Mouse (Mus musculus): Measurements from ENCODE around the gene Samd1.

Gene Samd1

GRCm38 (mm10) chr8:83997511-83998141 lies at the start of gene Samd1:
TSS of gene Samd1 (plus strand) at chr8:83997672.
- DNase-seq (ENCODE audit: low read depth): peak; percentile 68

- no peak for DNase-seq (ENCODE audit: low read depth)
Observed at GRCm38 (mm10) chr8:83954749-83955105, 42.7 kb upstream of the Samd1 start.

DNA sequence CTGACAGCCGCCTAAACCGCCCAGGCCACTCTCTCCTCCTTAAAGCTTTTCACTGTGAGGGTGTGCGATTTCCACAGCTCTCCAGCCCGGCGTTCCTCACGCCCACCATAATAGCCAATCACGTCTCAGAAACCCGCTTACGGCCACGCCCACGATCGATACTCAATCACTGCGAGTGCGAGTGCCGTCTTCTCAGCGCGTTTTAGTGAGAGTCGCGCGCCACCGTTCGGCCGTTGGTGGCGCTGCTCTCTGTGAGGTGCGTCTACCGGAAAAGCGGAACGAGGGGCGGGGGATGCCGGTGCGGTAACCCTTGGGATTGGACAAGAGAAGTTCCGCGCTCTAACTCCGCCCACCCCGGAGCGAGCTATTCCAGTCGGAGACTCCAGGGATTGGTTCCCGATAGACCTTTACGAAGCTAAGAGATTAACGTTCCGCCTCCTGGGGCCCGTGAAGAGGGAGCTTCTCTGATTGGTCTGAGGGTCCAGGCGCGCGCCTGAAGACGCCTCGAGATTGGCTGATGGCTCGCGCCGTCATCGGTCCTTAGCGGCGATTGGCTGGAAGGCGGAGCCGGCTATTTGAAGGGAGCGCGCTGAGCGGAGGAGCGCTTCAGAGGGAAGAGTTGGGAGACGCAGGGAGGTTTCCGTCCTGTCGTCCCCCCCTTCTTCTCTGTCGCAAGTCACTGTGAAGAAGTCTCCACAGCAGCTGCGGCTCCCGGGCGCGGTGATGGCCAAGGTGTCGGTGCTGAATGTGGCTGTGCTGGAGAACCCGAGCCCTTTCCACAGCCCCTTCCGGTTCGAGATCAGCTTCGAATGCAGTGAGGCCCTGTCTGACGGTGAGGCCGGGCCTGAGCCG lies 42.1 kb upstream of the Samd1 start, which contains the start of the genes Gm10644 and Asf1b:
Gm10644 (minus strand) TSS at position 100 of the 852 bp plus-strand sequence.
Asf1b (plus strand) TSS at position 402 of the 852 bp plus-strand sequence.
- peak; percentile 99 for DNase-seq (ENCODE audit: low read depth)

DNA sequence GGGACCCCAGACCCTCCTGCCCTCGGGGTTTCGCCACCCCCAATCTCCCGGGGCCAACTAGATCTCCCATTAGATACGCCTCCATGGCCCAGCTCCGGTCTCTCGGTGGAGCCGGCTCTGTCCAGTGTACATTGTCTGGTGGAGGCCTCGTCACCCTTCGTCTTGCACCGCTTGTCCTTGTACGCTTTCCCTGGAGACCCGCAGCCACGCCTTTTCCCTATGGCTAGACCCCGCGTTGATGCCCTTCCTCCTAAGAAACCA lies 41.6 kb upstream of the Samd1 start:
- DNase-seq (ENCODE audit: low read depth): no peak

- peak; percentile 63 for DNase-seq (ENCODE audit: low read depth)
Observed at GRCm38 (mm10) chr8:83956789-83957188, 40.7 kb upstream of the Samd1 start.

DNA sequence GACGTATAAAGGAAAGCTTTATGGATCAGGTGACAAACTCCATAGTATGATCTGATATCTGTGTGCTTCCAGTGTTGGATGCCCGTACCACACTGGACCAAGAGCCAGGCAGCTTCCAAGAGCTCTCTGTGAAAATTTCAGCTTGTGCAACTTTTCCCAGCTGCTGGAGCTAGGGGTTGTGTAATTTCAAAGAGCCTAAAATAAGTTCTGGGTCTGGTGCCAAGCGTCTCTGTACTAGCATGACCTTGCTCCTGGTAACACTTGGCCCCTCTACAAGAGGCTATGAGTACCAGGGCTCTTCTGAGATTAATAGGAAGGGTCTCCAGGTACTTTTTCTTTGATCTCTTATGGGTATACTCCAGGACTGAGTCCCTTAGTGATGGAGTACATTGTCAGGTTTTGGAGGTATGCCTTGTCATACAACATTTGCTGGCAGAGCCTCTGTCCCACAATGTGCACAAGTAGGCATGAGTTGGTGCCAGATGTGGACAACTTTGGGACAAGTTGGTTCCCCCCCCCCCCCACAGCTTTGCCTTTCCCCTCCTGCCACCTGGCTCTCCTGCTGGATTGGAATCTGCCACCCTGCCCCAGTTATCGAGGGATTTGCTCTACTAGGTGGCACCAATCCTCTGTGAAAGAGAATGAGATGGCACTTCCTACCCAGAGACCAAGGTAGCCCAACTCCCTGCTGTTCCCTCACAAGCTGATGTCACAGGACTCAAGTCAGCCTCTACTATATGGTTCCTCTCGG lies 33.3 kb upstream of the Samd1 start:
- DNase-seq (ENCODE audit: low read depth): no peak

DNA sequence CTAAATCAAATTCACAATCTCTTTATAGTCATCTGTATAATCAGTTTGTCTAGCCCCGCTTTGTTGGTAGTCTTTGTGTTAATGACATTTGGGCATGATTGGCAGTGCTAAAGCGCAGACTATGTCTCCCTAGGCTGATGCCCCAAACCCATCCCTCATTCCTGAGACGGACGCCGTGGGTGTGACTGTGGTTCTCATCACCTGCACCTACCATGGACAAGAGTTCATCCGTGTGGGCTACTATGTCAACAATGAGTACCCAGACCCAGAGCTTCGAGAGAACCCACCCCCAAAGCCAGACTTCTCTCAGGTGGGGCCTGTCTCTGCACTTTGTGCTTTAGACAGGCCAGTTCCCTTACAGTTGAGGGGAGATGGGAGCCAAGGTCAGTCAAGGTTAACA lies 29.8 kb upstream of the Samd1 start:
- DNase-seq (ENCODE audit: low read depth): no peak

DNA sequence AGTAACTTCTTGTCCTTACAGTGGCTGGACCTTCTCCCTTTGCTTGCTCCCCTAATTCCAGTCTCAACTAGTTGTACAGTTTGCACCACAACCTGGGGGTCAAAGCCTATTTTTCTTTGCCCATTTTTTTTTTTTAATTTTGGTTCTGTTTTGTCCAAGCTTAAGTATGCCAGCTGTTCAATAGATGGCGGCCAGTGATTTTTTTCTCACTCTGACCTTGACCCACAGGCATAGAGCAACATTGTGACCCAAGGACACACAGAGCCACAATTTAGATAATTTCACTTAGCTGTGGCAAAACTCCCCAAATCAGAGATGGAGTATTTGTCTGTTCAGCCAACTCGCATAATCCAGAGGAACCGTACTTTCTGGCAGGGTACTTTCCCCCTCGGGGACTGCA lies 26.4 kb upstream of the Samd1 start:
- DNase-seq (ENCODE audit: low read depth): no peak

DNA sequence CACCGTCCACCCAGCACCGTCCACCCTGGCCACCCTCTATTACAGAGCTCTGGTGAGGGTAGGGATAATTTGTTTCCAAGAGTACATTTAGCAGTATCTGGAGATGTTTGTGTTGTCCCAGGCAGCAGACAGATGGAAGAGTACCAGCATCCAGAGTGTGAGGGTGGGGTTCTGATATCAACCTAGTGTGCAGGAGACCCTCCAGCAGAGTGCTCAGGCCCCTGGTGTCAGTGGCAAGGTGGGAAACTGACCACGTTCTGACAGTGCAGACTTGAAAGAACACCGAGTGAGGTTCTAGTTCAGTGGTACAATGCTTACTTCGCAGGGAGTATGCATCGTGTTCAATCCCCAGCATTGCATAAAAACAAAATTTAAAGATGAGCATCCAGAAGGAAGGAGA lies 25.8 kb upstream of the Samd1 start:
- DNase-seq (ENCODE audit: low read depth): no peak

- peak; percentile 97 for DNase-seq (ENCODE audit: low read depth)
Observed at GRCm38 (mm10) chr8:83972150-83973120, 25.0 kb upstream of the Samd1 start, which contains the start of gene Prkaca. TSS of gene Prkaca (plus strand) at chr8:83972993.

DNA sequence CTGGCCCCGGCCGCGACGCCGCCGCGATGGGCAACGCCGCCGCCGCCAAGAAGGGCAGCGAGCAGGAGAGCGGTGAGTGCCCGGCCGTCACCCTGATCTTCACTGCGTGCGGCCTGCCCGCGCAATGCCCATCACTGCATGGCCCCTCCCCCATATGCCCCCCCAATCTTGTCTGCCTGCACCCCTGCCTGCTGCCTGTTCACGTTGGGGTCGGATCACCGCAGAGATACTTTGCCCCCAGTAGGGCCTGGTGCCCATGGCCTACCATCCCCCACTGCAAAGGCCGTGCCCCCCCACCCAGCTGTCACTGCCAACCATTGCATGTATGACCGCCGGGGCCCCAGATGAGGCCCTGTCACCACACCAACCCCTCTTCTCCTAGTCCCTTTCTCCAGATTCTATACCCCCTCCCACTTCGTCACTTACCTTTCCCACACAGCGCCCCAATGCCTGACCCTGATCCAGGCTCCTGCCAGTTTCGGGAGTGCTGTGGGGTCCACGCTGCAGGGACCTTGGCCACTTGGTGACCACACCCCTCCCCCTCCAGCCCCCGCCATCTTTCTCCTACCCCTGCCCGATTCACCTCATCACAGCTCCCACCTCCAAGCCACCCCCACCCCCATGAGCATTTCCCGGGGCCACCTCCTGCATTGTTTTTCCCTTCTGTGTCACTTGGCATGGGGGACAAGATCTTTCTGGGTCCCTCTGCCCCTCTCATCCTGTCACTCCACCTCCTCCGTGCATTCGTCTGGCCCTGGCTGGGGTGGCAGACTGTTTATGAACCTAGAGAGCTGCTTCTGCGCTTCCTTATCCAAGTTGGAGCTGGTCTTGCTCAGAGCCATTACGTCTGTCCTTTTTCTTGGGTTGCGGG lies 24.1 kb upstream of the Samd1 start:
- peak; percentile 23 for DNase-seq (ENCODE audit: low read depth)

DNA sequence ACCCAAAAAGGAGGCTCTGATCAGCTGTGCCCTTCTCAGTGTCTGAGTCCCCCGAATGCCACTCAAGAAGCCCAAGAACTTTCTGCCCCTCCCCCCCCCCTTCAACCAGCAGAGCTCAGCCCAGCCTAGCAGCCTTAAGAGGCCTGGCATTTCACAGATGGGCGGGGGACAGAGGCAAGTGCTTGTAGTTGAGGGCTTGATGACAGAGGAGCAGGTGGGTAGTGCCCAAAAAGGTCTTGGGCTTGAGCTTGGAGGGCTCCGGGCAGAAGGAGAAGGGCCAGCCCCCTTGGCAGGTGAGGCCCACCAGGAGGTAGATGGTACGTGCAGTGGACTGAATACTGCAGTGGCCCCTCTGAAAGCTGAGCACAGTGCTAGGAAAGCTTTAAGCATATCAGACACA lies 23.0 kb upstream of the Samd1 start:
- no peak for DNase-seq (ENCODE audit: low read depth)

DNA sequence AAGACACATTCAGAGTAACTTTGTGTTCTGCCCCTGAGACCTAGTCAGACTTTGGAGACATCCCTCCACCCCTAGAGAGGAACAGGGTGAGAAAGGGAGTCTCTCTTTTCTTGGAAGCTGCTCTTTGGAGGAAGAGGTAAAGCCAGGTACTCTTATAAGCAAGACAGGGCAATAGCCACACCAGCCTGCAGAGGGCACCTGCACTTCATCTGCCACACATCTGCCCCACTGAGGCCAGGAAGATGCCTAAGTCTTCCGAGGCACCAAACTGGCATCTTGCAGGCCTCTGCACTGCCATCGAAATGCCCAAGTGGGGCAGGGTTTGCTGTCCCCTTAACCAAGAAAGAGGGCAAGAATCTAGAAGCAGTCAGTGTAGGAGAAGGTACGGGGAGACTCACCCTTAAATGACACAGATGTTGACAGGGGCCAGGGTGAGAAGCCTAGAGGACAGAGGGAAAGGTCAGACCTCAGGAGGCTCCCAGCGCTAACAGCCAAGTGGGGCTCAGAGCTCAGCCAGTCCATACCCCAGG lies 21.3 kb upstream of the Samd1 start:
- peak; percentile 74 for DNase-seq (ENCODE audit: low read depth)

GRCm38 (mm10) chr8:83976779-83977350 lies 20.6 kb upstream of the Samd1 start:
- DNase-seq (ENCODE audit: low read depth): peak; percentile 42

GRCm38 (mm10) chr8:83977646-83978045 lies 19.8 kb upstream of the Samd1 start:
- DNase-seq (ENCODE audit: low read depth): peak; percentile 26

DNA sequence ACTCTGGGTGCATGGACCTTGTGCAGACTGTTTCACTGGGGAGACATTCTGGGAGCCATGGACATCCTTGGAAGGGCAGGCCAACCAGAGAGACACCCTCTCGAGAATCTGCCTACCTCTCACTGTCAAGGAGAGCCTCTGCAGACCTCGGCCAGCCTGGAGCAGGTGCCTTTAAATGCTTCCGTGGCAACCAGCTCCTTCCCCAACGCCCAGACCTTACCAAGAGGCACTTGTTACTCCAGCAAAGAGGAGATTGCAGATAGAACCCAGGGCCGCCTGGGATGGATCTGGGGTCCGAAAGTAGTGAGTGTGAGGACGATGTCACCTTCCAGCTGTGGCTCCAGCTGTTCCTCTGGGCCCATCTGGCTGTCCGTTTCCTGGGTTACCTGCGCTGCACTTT lies 19.3 kb upstream of the Samd1 start:
- no peak for DNase-seq (ENCODE audit: low read depth)

- no peak for DNase-seq (ENCODE audit: low read depth)
Observed at GRCm38 (mm10) chr8:83980250-83980649, 17.2 kb upstream of the Samd1 start.

DNA sequence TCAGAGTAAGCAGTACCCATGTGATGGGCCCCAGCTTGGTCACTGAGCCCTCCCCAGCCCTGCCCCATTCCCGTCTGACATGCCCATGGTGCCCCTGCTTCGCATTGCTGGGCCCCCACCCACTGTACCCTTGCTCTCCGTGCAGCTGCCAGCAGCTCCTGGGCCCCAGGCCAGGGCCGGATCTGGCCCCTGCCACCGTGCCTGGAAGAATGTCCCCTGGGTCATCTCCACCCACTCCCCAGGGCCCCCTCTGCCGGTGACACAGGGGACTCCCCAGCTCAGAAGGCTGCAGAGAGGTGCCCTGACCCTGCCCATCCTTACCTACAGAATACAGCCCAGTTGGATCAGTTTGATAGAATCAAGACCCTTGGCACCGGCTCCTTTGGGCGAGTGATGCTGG lies 16.6 kb upstream of the Samd1 start:
- DNase-seq (ENCODE audit: low read depth): no peak

DNA sequence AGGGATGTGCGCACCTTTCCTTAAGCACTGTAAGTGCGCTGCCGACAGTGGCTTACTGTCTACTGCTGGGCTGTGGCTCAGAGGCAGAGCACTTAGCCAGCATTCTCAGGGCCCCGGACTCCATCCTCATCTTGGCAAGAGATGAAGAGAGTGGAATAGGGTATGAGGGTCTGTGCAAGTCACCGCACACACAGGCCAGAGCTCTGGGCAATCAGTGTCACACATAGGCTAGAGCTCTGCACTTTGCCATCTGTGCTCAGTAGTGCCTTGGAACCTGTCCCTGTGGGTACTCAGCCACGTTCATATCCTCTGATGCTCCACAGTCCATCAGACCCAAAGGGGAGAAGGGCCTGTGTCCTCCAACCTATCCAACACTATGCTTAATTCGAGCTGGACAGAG lies 15.9 kb upstream of the Samd1 start:
- DNase-seq (ENCODE audit: low read depth): no peak

- no peak for DNase-seq (ENCODE audit: low read depth)
Observed at GRCm38 (mm10) chr8:83982449-83982848, 15.0 kb upstream of the Samd1 start.
